Mouse (Mus musculus) skeletal muscle tissue, adult 2 months (tissue): ENCODE measurements at regions not wholly inside any gene's neighbourhood (a gene's known extent, or its start where the extent isn't known, plus 50 kb on each side); places are given as distances from the start of the nearest gene placed in this dataset.
A peak's percentile ranks its signal among the peaks of the same experiment; 100 is the strongest.

Experiments
- DNase-seq: peaks from one replicate; pipeline ENCODE4 v3.0.0-alpha.2; 2012; ENCODE audit warnings: low read depth, low spot score

DNA sequence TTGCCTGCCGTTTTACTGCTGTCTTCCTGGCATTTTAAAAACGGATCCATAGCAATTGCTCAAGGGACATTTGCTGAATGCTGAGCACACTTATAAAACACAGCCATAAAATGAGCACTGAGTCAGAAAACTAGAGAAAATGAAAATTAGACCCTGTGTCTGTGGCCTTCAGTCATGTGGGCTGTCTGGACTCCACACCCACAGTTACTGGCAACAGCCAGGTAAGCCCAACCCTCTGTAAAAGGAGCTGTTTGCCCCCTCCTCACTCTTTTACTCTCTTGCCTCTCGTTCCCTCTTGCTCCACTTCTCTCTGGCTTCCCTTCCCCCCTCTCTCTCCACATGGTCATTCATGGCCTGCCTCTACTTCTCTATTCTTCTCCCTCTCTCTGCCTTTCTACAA is 2169.9 kb downstream of the 9330182O14Rik start:
- no peak for DNase-seq

DNA sequence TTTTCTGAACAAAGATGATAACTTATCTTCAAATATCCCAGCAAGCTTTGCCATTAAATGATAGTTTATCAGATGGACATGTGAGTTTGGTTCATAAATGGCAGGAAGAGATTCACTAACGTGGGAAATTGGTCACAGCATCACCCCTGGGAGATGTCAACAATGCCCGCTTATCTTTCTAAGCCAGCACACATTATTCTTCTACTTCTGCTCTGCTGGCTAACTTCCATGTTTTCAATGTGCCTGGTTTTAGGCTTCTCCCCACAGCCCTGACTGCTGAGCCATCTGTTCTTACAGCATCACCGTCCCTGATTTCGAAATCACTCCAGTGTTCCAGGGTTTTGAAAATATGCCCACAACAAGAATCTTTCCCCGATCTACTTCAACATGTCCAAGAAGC is 2175.4 kb downstream of the 9330182O14Rik start:
- peak; percentile 78 for DNase-seq

DNA sequence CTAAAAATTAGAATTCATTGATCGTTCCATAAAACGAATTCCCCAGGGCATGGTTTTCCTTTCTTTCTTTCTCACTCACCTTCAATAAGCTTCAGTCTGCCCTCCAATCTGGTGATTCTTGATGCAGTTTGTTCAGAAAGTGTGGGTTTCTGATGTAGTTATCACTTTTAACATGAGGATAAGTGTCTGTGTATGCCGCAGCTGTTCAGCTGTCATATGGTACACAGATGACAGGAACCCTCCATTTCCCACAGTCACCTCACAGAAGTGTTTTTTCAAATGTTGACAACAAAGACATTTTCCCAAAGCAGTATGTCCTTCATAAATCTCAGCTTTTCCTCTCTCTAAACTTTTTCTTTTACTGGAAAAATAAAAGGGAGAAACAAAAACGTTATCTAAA is 2177.0 kb downstream of the 9330182O14Rik start:
- DNase-seq, result no peak

DNA sequence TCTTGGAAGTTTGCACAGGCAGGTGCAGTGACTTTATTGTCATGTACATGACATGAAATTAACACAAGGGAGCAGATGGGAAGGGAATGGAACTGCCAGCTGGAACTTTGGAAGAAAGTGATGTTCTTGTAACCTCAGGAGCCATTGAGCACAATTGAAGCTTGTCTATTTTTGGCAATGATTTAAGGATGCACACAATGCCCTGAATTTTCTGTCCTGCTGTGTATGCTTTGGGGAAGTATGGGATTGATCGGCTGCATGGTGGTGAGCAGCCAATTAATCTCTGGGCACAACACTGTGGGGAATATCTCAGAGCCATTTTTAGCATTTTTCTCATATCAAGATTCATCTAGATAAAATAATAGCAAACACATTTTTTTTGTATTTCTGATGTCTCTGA is 2186.2 kb downstream of the 9330182O14Rik start:
- DNase-seq, result no peak

DNA sequence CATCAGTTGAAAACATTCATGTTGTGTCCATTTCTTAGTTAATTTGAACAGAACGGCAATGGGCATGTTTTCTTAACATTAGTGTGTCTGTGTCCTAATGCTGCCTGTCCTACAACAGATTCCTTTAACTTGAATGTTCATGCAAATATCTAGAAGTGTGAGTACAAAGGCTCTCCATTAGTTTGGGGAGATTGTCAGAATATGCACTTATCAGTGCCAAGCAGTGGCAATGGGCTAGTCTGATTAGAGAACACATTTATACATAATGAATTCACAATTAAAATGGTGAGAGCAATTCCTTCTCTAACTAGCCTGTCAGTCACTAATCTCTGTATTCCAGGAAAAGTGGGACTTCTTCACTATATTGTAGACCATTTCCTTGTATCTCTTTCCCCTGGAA is 2188.8 kb downstream of the 9330182O14Rik start:
- no peak for DNase-seq

DNA sequence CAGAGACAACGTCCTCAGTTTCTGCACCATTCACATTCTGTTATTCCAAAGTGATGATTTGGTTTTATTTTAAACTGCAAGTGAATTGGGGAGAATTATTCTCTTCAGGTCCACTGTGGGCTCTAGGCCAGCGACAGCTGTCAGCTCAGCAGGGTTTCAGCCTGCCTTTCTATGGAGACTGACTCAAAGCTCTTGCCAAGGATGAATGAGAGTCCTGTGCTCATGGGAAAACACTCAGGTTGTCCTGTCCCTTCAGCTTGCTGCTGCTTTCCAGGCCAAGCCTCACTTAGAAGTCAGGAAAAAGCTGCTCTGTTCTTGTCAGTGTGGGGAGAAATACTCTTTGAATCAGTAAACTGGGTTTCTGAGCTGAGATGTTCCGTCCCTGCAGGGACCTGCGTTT is 2191.1 kb downstream of the 9330182O14Rik start:
- no peak for DNase-seq

DNA sequence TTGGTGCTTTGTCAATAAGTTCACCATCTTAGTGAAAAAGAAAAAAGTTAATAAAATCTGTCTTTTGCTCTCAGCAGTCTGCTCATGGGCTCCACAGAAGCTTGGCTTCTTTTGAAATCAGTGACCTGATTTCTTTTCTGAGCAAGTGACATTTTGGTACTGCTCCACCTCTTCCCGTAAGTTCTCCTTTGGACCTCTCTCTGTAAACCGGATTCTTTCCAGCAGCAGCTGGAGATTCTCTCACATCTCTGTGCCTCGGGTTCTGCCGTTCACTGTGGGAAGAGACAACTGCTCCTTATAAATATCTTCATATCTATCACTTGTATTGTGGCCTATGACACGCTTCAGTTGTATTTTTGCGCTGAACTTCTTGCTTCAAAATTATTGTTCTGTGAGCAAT is 2194.4 kb downstream of the 9330182O14Rik start:
- peak; percentile 27 for DNase-seq

DNA sequence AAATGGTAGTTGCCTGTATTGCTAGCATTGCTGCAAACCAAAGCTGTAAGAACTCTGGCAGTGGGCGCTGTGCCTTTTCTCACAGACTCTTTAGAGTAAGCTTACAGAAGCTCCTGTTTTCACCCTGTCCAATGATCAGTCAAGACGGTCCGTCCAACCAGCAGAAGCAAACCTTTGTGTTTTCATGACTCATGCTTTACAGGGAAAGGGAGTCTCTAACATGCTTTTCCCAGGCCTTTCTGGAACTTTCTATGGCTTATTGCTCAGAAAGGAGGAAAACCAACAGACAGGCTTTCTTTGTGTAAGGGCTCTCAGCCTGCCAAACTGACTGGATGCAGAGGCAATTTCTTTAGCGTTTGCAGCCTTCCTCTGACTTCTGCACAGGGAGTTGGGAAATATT is 2195.6 kb downstream of the 9330182O14Rik start:
- DNase-seq, result peak; percentile 32

DNA sequence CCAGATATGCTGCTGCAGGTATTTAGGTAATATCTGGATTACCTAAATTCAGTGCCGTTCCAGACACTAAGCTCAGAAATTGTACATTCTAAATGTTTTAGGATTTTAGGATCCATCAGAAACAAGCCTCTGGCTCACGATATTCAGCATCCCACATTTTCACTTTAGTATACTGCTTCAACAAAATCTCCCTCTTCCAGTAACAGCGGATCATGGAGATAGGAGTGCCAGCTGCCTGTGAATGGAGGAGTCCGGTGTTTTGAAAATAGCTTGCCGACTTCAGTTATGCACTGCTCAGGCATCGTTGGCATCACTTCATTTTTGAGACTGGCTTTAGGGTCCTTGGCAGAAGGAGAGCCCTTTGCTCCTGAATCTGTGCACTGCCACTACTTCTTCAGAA is 2199.5 kb downstream of the 9330182O14Rik start:
- no peak for DNase-seq

DNA sequence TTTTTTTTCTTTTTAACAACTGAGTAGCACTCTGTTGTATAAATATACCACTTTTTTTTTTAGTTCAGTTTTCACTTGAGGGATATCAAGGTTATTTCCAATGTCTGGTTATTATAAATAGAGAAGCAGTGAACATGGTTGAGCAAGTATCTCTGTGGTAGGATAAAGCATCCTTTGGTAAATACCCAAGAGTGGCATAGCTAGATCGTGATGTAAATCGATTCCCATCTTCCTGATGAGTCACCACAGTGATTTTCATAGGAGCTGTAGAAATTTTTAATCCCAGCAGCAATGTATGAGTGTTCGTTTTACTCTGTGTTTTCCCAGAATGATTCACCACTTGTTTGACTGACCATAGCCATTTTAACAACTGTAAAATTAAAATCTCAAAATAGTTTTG is 2212.0 kb downstream of the 9330182O14Rik start:
- DNase-seq, result no peak

DNA sequence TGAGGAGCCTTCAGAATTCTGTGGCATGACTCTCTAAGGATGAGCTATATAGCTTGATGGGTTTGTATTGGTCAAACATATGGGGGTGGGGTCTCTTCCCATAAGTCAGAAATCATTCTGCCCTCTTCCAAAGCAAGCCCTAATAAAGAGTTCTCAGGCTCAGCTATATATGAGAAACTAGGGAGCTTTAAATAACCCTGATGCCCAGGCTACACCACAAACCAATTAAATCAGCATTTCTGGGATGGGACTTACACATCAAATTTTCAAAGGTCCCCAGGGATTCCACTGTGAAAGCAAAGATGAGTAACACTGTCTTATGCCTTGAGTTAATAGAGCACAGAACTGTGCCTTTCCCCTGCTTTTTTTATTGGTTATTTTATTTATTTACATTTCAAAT is 2227.7 kb downstream of the 9330182O14Rik start:
- DNase-seq, result no peak

DNA sequence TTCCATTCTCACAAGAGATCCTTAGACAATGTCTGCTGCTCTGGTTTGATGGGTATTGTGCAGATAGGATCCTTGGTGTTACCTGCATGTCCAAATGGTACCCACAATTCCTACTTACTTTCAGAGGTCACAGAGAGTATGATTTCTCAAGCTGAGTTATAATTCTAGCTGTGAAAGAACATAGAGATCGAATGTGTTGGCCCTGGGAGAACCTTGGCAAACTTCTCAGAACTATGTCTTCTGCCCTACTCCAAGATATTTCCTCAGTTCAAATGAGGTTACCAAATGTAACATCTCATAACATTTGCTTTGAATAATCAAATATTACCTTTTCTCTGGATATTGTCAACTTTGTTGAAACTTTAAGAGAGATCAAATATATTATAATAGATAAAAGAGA is 2230.8 kb downstream of the 9330182O14Rik start:
- peak; percentile 46 for DNase-seq

DNA sequence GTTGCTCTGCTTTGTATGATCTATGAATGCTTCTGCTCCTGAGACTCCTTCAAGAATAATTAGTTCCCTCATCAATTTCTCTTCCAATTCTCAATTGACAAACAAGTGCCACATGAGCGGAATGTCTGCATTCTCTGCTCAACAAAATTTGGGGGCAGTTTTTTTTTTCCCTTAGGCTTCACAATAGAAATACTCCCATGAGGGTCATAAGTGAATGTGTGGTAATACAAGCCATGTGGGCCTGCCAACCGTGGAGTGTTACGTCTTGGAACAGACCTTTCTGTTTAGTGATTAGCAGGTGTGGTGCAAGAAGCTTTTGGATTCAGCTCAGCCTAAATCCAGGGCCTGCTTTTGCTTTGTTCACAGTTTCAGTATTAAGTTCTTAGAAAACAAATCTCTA is 2232.6 kb downstream of the 9330182O14Rik start:
- DNase-seq, result peak; percentile 59

DNA sequence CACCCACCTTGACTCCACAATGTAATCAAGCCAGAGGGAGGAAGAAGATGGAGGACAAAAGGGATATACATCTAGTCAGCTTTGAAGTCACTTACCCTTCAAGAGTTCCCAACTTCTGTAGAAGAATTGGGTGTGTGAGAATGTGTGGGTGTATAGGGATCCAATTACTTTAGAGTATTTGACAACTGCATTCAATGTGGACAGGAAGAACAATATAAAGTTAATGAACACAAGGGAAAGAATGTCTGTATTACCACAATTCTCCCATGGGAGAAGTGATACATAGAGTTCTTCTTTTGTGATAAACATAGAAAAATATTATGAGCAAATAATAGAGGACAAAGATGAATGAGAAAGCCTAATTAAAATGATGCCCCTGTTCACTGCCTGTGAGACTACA is 2235.4 kb downstream of the 9330182O14Rik start:
- DNase-seq, result no peak

DNA sequence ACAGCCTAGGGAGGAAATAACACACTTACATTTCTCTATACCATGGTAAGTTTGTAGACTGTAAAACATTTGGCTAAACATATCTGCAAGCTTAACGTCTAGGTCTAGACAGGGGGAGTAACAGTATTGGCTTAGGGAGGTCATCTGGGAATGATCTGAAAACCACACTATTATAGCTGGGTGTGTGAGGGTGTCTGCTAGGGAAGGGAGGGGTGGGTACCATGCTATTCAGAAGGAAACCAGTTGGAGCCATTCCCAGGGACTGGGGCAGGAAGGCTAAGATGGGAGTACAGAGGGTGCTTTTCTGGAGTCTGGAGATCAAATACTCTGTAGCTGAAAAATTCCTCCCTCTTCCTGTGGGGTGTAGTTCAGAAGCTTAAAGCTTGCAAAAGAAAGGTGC is 2235.9 kb downstream of the 9330182O14Rik start:
- DNase-seq, result no peak

DNA sequence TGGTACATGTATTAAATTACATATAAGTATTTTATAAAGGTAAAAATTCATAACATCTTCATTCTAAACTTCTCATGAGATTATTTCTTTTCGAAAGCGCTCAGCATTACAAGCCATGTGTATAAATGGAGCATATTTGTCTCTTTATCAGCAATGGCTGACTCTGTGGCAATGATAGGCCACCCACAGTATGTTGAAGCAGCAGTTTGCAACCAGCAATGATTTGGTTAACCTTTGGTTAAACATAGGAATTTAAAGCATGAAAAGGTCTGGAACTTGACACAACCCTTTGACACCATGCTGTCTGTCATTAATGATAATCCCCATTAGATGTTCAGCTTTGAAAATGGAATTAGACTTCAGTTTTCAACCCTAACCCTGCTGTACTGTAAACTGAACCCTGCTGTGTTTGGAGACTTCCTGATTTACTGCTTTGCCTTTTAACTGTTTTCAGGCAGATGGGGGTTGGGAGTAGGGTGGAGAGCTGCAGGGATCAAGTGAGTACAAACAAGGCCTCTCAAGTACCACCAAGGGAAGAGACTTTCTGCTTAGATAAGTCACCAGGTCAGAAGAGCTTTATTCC is 2238.6 kb downstream of the 9330182O14Rik start:
- DNase-seq, result no peak
